Mouse (Mus musculus): ENCODE measurements around the gene Rab14.

Rab14 gene

DNA sequence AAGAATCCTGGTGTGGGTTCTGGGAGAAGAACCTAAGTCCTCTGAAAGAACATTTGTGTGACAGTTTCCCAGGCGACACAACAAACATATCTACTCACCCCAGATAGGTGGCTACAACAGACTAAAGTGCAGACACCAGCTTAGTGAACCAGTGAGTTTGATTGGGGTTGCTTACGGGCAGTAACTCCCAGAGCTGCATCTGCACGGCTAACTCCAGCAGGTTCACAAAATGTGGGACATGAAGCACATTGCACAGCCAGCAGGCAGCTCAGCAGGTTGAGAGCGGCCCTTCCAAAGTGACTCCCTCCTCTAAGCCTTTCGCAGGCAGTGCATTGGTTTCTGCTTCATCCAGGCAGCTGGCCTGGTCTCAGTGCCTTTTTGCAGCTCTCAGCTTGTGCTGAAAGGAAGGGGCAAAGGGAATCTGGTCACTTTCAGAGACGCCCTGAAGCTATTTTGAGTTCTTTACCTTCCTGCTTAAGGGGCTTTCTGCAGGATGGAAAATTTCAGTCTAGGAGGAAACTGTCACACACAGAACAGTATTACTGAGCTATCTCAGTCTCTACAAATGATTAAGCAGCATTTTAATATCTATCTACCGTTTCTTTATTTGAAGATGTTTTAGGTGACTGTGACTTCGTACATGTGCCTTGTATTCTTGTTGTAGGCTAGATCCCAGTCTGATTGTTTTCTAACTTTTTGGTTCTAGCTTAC is 46.9 kb downstream of the Rab14 start:
- DNase-seq (ENCODE audit: low read depth): no peak

DNA sequence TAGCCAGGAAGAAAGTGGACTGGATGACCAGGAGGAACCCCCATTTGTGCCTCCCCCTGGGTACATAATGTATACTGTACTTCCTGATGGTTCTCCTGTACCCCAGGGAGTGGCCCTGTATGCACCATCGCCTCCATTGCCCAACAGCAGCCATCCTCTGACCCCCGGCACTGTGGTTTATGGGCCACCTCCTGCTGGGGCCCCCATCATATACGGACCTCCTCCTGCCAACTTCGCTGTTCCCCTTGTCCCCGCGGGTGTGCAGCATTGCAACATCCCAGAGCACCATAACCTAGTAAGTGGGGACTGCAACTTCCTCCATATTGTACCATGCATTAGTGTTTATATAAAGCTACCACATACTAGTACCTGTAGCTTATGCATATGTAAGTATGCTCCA is 47.7 kb downstream of the Rab14 start:
- no peak for DNase-seq (ENCODE audit: low read depth)

DNA sequence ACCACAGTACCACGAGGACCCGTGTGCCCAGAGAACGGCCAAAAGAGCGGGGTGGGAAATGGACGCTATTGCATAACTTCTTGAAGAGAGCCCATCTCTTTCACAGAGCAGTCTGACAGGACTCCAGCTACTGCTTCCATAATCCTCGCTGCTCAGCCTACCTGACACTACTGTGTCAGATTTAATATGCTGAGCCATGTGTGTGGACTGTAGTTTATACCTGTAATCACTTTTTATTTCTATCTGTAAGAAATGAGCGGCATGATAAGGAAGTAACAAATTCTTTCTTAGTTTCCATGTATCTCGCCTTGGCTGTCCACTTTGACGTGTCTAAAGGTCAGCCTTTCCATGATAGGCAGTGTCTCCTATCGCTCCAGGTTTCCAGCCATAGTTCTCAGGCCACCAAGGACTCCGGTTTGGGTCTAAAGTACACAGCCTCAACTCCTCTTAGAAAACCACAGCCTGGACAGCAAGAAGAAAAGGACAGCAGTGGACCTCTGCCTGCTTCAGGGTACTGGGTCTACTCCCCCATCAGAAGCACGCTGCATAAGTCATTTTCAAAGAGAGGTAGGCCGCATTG is 49.5 kb downstream of the Rab14 start:
- DNase-seq (ENCODE audit: low read depth): no peak

DNA sequence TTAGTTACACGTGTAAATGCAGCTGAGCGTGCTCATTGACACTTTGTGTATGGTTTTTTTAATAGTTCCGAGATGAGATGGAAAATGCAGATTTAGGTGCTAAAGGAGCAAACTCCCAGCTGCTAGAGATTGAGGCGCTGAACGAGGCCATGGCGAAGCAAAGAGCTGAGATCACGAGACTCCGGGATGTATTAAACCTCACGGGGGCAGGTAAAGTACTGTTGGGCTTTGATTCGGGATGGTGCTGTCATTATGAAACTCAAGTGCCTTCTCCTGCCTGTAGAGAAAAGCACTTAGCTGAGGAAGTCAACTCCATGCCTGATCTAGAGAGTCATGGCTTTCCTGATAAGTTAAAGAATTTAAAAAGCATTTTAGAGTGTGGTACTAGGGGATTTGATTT is 52.1 kb downstream of the Rab14 start:
- no peak for DNase-seq (ENCODE audit: low read depth)

DNA sequence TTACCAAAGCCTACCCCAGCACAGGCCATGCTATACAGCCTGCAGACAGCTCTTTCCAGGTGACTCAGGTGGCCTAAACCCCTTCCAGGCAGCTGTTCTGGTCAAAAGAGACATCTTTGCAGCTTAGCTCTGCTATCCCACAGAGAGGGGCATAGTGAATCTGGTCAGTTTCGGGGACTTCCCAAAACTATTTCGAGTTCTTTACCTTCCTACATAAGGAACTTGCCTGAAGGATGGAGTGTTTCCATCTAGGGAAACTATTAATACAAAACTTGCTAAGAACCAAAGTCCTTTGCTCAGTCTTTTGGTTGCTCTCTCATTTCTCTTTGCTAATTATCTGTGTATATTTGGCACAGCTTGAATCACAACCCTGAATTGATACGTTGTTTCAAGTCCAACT is 59.2 kb downstream of the Rab14 start:
- DNase-seq (ENCODE audit: low read depth): no peak

DNA sequence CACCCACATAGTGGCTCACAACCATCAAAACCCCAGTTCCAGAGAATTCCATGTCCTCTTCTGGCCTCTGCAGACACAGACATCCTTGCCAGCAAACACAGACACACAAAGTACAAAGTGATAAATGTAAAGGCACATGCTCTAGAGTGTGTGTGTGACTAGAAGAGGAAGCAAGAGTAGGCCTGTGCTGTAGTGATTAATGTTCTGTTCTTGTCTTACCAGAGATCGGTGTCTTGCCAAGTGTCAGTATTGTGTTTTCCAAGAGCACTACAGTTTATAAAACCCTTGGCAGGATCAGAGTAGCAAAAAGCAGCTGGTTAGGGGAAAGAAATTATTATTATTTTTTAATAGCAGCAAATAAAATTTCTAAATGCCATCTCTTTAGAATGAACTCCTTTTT is 62.3 kb downstream of the Rab14 start:
- no peak for DNase-seq (ENCODE audit: low read depth)

DNA sequence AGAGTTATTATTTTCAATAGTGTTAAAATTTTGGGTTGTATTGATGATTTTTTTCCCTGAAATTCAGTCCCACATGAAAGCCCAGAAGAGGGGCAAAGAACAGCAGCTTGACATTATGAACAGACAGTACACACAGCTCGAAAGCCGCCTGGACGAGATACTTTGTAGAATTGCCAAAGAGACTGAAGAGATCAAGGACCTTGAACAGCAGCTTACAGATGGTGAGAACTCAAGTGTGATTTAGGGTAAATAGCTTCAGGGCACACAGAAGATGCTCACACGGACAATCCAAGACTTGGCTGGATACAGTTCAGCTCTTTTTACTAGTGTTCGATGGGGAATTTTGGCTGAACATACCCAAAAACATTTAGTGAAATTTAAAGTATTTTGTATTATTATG is 67.0 kb downstream of the Rab14 start:
- DNase-seq (ENCODE audit: low read depth): no peak

DNA sequence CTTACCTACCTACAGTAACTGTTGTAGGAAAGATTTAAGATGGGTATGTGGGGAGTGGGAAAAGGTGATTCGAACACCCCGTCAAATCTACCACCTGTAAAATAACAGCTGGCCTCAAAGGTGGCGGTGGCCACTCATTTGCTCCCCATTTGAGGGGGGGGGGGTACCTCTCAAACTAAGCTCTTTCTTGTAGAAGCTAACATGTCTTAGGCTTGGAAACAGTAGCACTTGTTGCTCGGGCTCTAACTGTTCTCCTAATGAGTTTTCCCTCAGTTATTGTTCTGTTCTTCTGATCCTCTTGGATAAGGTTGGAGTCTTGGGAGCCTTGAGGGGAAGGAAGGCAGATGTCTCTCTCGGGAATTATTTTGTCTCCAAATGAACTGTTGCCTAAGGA is 68.3 kb downstream of the Rab14 start:
- DNase-seq (ENCODE audit: low read depth): no peak

DNA sequence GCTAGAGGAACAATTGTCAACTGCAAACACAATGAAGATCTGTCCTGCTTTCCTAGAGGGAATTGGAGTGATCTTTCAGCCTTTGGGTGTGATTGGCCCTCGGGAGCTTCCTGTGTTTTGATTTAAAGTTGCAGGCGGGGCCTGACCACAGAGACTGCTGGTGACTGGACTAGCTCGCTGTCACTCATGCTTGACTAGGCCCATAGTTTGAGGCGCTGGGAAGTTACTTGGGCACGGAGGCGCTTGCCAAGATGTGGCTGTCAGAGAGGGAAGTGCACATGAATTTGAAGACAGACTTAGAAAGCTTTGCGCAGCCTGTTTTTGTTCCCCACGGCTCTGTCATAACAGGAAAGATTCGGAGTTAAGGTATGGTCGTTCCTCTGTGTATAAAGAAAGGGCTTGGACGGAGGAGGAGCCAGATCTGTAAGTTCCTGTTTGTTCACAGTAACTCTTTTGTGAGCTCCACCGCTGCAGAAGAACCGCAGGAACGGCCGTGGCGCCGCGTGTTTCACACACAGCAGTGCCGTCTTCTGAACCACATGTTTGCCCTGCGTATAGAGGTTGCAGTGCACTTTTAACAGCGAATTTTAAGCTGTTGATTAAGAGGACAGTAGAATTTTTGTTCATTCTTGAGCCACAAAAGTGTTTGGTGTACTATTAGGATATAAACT is 68.8 kb downstream of the Rab14 start:
- peak; percentile 98 for DNase-seq (ENCODE audit: low read depth)

DNA sequence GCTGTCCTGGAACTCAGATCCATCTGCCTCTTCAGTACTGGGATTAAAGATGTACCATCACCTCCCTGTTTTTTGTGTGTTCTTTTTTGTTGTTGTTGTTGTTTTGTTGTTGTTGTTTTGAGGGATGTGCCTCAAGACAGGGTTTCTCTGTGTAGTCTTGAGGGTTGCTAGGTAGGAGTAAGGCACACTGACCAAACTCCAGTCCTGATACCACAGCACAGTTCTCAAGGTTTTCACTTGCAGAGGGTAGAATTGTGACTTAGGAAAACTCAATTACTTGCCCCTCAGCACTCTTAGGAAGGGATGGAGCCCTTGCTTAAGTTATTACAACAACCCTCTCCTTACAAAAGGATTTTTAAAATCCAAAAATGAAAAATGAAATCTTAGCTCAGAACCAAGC is 69.4 kb downstream of the Rab14 start:
- no peak for DNase-seq (ENCODE audit: low read depth)

Measured in fibroblast of lung, adult 2 months (primary cell).